Mouse (Mus musculus) kidney, adult 2 months (tissue): Measurements from ENCODE around the gene Ywhah.

Source experiments
- CTCF ChIP-seq: fragments of 200-500 bp; conservative IDR thresholded peaks from 2 replicates; pipeline ENCODE4 v1.5.1; 2011; ENCODE audit warnings: low read depth, mild to moderate bottlenecking, control low read depth, low read length, moderate library complexity, mixed read lengths; ENCODE audit not compliant: insufficient read depth, insufficient read length
- POLR2A ChIP-seq: fragments of 200-500 bp; IDR thresholded peaks from one replicate; pipeline ENCODE4 v1.6.1; 2011; ENCODE audit warnings: low read depth, low read length, control low read depth

DNA sequence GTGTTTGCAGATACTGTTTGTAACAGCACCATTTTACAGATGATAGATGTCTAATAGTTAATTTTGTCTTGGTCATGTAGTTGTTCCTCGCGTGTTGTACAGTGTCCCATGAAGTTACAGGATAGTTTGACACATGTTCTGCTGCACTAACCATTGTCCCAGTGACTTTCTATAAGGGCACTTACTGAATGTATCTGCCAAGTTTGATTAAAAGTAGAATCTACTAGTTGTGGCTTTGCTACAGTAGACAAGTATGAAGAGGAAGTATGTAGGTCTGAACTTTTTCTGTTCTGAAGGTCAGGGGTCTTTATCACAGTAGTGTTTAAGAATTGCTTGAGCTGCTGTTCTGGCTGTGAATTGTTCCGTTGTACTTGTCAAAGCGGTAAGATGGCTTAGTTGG lies 4.7 kb downstream of the Ywhah start:
- TF ChIP-seq POLR2A: no peak
- TF ChIP-seq CTCF: no peak
